Mouse (Mus musculus) lung, postnatal 0 days (tissue): ENCODE data around the gene Nudt2. TPM values are rescaled to one million over a fixed set of nuclear protein-coding genes. Genes with fewer than 3 reads are reported as not detected.

Experiments
- ATAC-seq: fragments of 200-750 bp; cut with Nextera tagmentation; 2 replicates; pipeline ENCODE4 v1.8.0; 2017; ENCODE audit warnings: moderate library complexity
- DNase-seq: peaks from one replicate; pipeline ENCODE4 v3.0.0-alpha.2; 2016; ENCODE audit warnings: low spot score
- H3K27ac ChIP-seq: fragments of 300-500 bp; sonication (generic); 2 replicates; pipeline ENCODE4 v1.5.1; 2014; ENCODE audit warnings: antibody characterized with exemption, mild to moderate bottlenecking, low read length, mixed read lengths
- H3K27me3 ChIP-seq: fragments of 300-500 bp; sonication (generic); replicated peaks from 2 replicates; pipeline ENCODE4 v1.6.1; 2014; ENCODE audit warnings: low read length, mixed read lengths; ENCODE audit not compliant: insufficient read depth
- H3K36me3 ChIP-seq: fragments of 300-500 bp; sonication (generic); 2 replicates; pipeline ENCODE4 v1.6.1; 2014; ENCODE audit warnings: low read length, mixed read lengths; ENCODE audit not compliant: insufficient read depth
- H3K4me1 ChIP-seq: fragments of 300-500 bp; sonication (generic); 2 replicates; pipeline ENCODE4 v1.6.1; 2014; ENCODE audit warnings: antibody characterized with exemption, low read depth, low read length, mixed read lengths; ENCODE audit not compliant: insufficient read depth
- H3K4me2 ChIP-seq: fragments of 300-500 bp; sonication (generic); replicated peaks from 2 replicates; pipeline ENCODE4 v1.6.1; 2014; ENCODE audit warnings: low read depth, mild to moderate bottlenecking, low read length, moderate library complexity, mixed read lengths
- H3K4me3 ChIP-seq: fragments of 300-500 bp; sonication (generic); 2 replicates; pipeline ENCODE4 v1.5.1; 2014; ENCODE audit warnings: low read depth, low read length
- H3K9ac ChIP-seq: fragments of 300-500 bp; sonication (generic); replicated peaks from 2 replicates; pipeline ENCODE4 v1.6.1; 2014; ENCODE audit warnings: low read depth, mild to moderate bottlenecking
- H3K9me3 ChIP-seq: fragments of 300-500 bp; sonication (generic); 2 replicates; pipeline ENCODE4 v1.6.1; 2016; ENCODE audit warnings: low read length, mixed read lengths
- CTCF ChIP-seq: IDR thresholded peaks from 2 replicates; pipeline ENCODE4 v1.5.1; 2016; ENCODE audit warnings: antibody characterized with exemption, mild to moderate bottlenecking
- EP300 ChIP-seq: IDR thresholded peaks from 2 replicates; pipeline ENCODE4 v1.6.1; 2016; ENCODE audit warnings: antibody characterized with exemption, mild to moderate bottlenecking, control low read depth
- WGBS: fragments of 180-500 bp; shearing (Covaris S2); extraction: QIAGEN DNeasy Blood & Tissue Kit; methylation state at CpG from one replicate; pipeline ENCODE4 v1.1.7; 2014; 5-methylcytosine and 5-hydroxymethylcytosine counted together
- polyA plus RNA-seq: library from polyadenylated mRNA; unstranded; fragments of >200 nt; fragmentation: Nextera tagmentation; extraction: Ambion mirVana; gene quantifications from 2 replicates; pipeline ENCODE4 v1.2.1, GENCODE M21; 2015

Gene Nudt2
- polyA plus RNA-seq, 1 experiment from 2014 or later, result 23.7 TPM

DNA sequence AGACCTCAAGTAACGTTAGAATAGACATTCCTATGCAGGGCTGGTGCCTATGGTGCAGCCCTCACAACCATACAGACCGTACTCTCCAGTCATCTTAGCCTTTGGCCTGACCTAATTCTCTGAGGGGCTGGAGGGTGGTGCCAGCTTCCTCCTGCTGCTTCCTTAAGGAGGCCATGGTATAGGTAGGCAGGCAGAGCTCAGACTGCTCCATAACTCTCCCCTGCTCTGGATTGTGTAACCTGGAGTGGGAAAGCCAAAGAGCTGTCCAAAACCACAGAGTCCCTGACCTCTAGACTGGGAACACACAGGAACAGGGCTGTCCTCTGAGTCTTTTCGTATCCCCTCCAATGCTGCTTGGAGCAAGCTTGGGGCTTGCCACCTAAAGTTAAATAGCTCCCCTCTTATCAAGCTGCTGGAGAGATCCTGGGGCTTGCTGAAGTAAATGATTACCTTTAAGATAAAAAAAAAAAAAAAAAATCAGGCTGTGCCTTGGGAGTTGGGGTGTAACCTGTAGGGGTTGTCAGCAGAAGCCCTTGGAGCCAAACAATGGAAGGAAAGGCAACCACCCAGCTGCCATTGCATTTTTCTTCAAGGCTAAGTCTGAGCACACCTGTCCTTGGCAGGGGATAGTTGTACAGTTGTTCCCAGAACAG, 28.6 kb downstream of the Nudt2 start:
- TF ChIP-seq CTCF, result no peak
- no peak for TF ChIP-seq EP300
- DNase-seq (peak; percentile 76), ATAC-seq (peak; percentile 89)
- no peak overlapping the region for H3K4me2 ChIP-seq
- no peaks in the 10 kb centered on the region for H3K36me3 ChIP-seq
- H3K27me3 ChIP-seq, result peaks cover 20% of the 10 kb centered on the region
- H3K9ac ChIP-seq, result no peak overlapping the region
- H3K9me3 ChIP-seq, result no peaks in the 10 kb centered on the region
- peaks cover 7% of the 10 kb centered on the region; the same call in 1 of the 2 replicates for H3K4me1 ChIP-seq
- H3K4me3 ChIP-seq, result no peak overlapping the region
- no peak overlapping the region for H3K27ac ChIP-seq
- WGBS, result 47% methylated on average over 3 of the region's 3 CpGs

DNA sequence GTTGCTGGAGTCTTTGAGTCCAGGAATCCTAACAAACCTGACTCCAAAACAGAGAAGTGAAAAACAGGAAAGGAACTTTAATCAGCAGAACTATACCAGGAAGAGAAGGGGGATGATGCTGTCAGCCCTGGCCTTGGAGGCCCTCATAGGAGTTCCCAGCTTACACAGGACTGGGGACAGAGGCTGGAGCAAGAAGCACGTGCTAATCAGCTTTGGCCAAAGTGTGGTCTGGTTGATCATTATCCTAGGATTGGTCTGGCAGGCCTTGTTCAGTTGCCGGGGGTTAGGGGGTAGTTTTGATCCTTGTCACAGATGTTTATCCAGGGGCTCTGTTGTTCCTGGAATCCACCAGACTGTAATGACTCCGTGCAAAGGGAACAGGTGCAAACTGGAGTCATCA, 29.4 kb downstream of the Nudt2 start:
- peaks cover 27% of the 10 kb centered on the region for H3K27me3 ChIP-seq
- TF ChIP-seq EP300, result no peak
- TF ChIP-seq CTCF, result no peak
- ATAC-seq, result no peak

DNA sequence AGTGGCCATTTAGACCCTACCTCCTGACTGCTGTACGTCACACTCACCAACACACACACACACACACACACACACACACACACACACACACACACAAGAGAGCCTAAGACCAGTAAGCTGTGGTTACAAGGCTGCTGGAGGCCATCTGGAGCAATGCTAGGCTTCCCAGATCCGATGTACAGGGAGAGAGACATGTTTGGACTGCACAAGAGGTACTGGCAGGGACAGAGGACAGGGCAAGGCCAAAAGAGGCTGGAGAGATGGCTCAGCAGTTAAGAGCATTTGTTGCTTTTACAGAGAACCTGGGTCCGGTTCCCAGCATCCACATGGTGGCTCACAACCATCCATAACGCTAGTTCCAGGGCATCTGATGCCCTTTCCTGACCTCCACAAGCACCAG, 30.1 kb downstream of the Nudt2 start:
- ATAC-seq (no peak), DNase-seq (no peak)
- peaks cover 33% of the 10 kb centered on the region for H3K27me3 ChIP-seq
- H3K4me3 ChIP-seq, result no peak overlapping the region
- H3K4me2 ChIP-seq, result no peak overlapping the region
- H3K36me3 ChIP-seq, result no peaks in the 10 kb centered on the region
- WGBS, result 81% methylated on average over 4 of the region's 4 CpGs
- peaks cover 7% of the 10 kb centered on the region; the same call in 1 of the 2 replicates for H3K4me1 ChIP-seq
- no peak overlapping the region for H3K27ac ChIP-seq
- no peaks in the 10 kb centered on the region for H3K9me3 ChIP-seq
- TF ChIP-seq EP300 (no peak), CTCF (no peak)
- no peak overlapping the region for H3K9ac ChIP-seq

More for the DNA sequence above, 29.4 kb downstream of the Nudt2 start:
- WGBS, result 19% methylated on average over 3 of the region's 3 CpGs
- no peak overlapping the region for H3K4me3 ChIP-seq
- no peaks in the 10 kb centered on the region for H3K36me3 ChIP-seq
- no peak overlapping the region for H3K4me2 ChIP-seq
- no peaks in the 10 kb centered on the region for H3K9me3 ChIP-seq
- no peak for DNase-seq
- no peak overlapping the region for H3K27ac ChIP-seq
- H3K9ac ChIP-seq, result no peak overlapping the region
- H3K4me1 ChIP-seq, result peaks cover 7% of the 10 kb centered on the region; the same call in 1 of the 2 replicates

- Histone ChIP-seq H3K36me3 (no peaks in the 10 kb centered on the region), H3K4me2 (no peak overlapping the region), H3K27ac (no peak overlapping the region), H3K4me3 (no peak overlapping the region), H3K27me3 (peaks cover 33% of the 10 kb centered on the region), H3K9ac (no peak overlapping the region), H3K4me1 (peaks cover 7% of the 10 kb centered on the region; the same call in 1 of the 2 replicates), H3K9me3 (no peaks in the 10 kb centered on the region)
- ATAC-seq, result peak; percentile 53
- WGBS, result 53% methylated on average over 11 of the region's 11 CpGs
- DNase-seq, result peak; percentile 60
- no peak for TF ChIP-seq EP300
- TF ChIP-seq CTCF, result no peak
Measured at GRCm38 (mm10) chr4:41495850-41496249, 30.9 kb downstream of the Nudt2 start.

GRCm38 (mm10) chr4:41497046-41497445, 32.1 kb downstream of the Nudt2 start:
- Histone ChIP-seq H3K9ac (no peak overlapping the region), H3K36me3 (no peaks in the 10 kb centered on the region), H3K9me3 (no peaks in the 10 kb centered on the region), H3K4me3 (no peak overlapping the region), H3K4me2 (no peak overlapping the region), H3K27ac (no peak overlapping the region), H3K4me1 (peaks cover 8% of the 10 kb centered on the region; the same call in 1 of the 2 replicates), H3K27me3 (peaks cover 33% of the 10 kb centered on the region)
- 69% methylated on average over 5 of the region's 5 CpGs for WGBS
- no peak for DNase-seq
- no peak for ATAC-seq
- TF ChIP-seq CTCF (no peak), EP300 (no peak)

DNA sequence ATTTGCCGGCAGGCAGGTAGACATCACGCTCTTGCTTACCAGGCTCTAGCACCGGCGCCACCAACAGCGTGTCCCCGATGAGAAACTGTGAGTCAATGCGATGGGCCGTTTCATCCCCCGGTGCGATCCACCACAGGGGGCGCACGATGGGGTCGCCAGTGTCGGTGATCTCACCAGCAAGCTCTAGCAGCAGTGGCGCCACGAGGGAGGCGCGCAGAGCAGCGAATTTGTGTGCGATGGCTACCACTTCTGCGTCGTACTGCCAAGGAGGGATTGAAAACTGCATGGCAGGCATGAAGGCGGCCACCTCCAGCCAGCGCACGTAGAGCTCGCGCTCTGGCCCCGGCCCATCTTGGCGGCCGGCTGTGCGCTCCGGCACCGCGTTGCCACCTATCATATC, 32.6 kb downstream of the Nudt2 start:
- ATAC-seq (no peak), DNase-seq (no peak)
- Histone ChIP-seq H3K27ac (no peak overlapping the region), H3K27me3 (peaks cover 33% of the 10 kb centered on the region), H3K36me3 (no peaks in the 10 kb centered on the region), H3K4me3 (no peak overlapping the region), H3K9ac (no peak overlapping the region), H3K4me1 (peaks cover 12% of the 10 kb centered on the region; the same call in 1 of the 2 replicates), H3K9me3 (no peaks in the 10 kb centered on the region), H3K4me2 (peak overlapping the region; percentile 8; the same call in 1 of the 2 replicates)
- 19% methylated on average over 34 of the region's 34 CpGs for WGBS
- TF ChIP-seq CTCF (peak; percentile 59), EP300 (no peak)
